8 mouse cellular contexts compared by ENCODE assay signal in genomic region chr2:11172831-11173414, GRCm38 (mm10). TPM values are rescaled to one million over a fixed set of nuclear protein-coding genes. Genes with fewer than 3 reads are reported as not detected.
A peak's percentile ranks its signal among the peaks of the same experiment; 100 is the strongest.
DNase-seq lines count a peak whose midpoint lies in the region; ATAC-seq lines count a peak whose summit lies in the region.

No protein-coding gene starts in this region.

- peak overlapping the region; percentile 88 for H3K4me2 ChIP-seq in heart, embryonic 14.5 days (ENCODE audit: low read length)
- peak overlapping the region; percentile 80 for H3K4me2 ChIP-seq in forebrain, embryonic 14.5 days (ENCODE audit: low read length)
- peak overlapping the region; percentile 90 for H3K4me2 ChIP-seq in midbrain, embryonic 14.5 days (ENCODE audit: low read length)

- H3K9ac ChIP-seq in heart, embryonic 14.5 days (ENCODE audit: low read length) = no peak overlapping the region
- no peak overlapping the region for H3K9ac ChIP-seq in forebrain, embryonic 14.5 days (ENCODE audit: low read length)
- no peak overlapping the region for H3K9ac ChIP-seq in midbrain, embryonic 14.5 days (replicated peaks; ENCODE audit: low read length)

- H3K27me3 ChIP-seq in heart, embryonic 14.5 days (ENCODE audit: control insufficient read depth, insufficient read depth, low read length) = 0 out of 2 replicates have a peak, but pooled peaks cover 4% of the 10 kb centered on the region
- peaks cover 38% of the 10 kb centered on the region; the same call in 1 of the 2 replicates for H3K27me3 ChIP-seq in forebrain, embryonic 14.5 days (replicated peaks; ENCODE audit: control insufficient read depth, insufficient read depth, low read length)
- peaks cover 12% of the 10 kb centered on the region for H3K27me3 ChIP-seq in midbrain, embryonic 14.5 days (ENCODE audit: control insufficient read depth, insufficient read depth, low read length)

- ATAC-seq in heart, embryonic 14.5 days (ENCODE audit: insufficient number of reproducible peaks, insufficient read depth, low FRiP score, low read depth) = no peak
- no peak for ATAC-seq in forebrain, embryonic 14.5 days
- ATAC-seq in midbrain, embryonic 14.5 days (ENCODE audit: low FRiP score, low TSS enrichment) = 0 out of 2 replicates have a peak, but pooled peaks have one; percentile 32

- WGBS in heart, embryonic 14.5 days = 18% methylated on average over 9 of the region's 9 CpGs
- 10% methylated on average over 9 of the region's 9 CpGs for WGBS in forebrain, embryonic 14.5 days
- 11% methylated on average over 9 of the region's 9 CpGs for WGBS in midbrain, embryonic 14.5 days

- H3K4me3 ChIP-seq in heart, embryonic 14.5 days (ENCODE audit: control insufficient read depth in 1 of 2, insufficient read depth in 1 of 2, low read depth in 1 of 2, low read length in 2 of 2) = peak overlapping the region in 1 of 2 experiments; percentile 52; a peak in 2 of 4 replicates
- H3K4me3 ChIP-seq in forebrain, embryonic 14.5 days (ENCODE audit: low read depth, low read length) = no peak overlapping the region
- peak overlapping the region; percentile 52 for H3K4me3 ChIP-seq in midbrain, embryonic 14.5 days (replicated peaks; ENCODE audit: low read depth, low read length)

- DNase-seq in heart, adult 9 months (ENCODE audit: low spot score in 2 of 2) = no peak
- DNase-seq in Muller cell, postnatal 12 days (ENCODE audit: inconsistent ontology term) = peak; percentile 51
- DNase-seq in forebrain, embryonic 14.5 days (ENCODE audit: low spot score) = no peak
- peak; percentile 17 to 22 for DNase-seq in kidney, postnatal 4 days
- DNase-seq in midbrain, embryonic 14.5 days = no peak
- DNase-seq in adrenal gland, postnatal 10 days = no peak
- no peak for DNase-seq in adipocyte (ENCODE audit: low spot score)

- H3K9me3 ChIP-seq in heart, embryonic 14.5 days (ENCODE audit: control insufficient read depth, low read length) = no peaks in the 10 kb centered on the region
- H3K9me3 ChIP-seq in forebrain, embryonic 14.5 days (replicated peaks; ENCODE audit: control insufficient read depth, low read length) = no peaks in the 10 kb centered on the region
- H3K9me3 ChIP-seq in midbrain, embryonic 14.5 days (ENCODE audit: control insufficient read depth, low read length) = no peaks in the 10 kb centered on the region

- no peaks in the 10 kb centered on the region for H3K4me1 ChIP-seq in heart, embryonic 14.5 days (ENCODE audit: control insufficient read depth in 2 of 2, insufficient read depth in 2 of 2, low read length in 2 of 2)
- peaks cover 2% of the 10 kb centered on the region; the same call in 1 of the 2 replicates for H3K4me1 ChIP-seq in forebrain, embryonic 14.5 days (ENCODE audit: control insufficient read depth, insufficient read depth, low read length)
- H3K4me1 ChIP-seq in midbrain, embryonic 14.5 days (ENCODE audit: control insufficient read depth, insufficient read depth, low read length) = 0 out of 2 replicates have a peak, but pooled peaks cover 8% of the 10 kb centered on the region

- H3K27ac ChIP-seq in heart, embryonic 14.5 days (replicated peaks in 1 of 2; ENCODE audit: control insufficient read depth in 1 of 2, insufficient read depth in 1 of 2, low read depth in 2 of 2, low read length in 2 of 2) = no peak overlapping the region
- no peak overlapping the region for H3K27ac ChIP-seq in forebrain, embryonic 14.5 days (ENCODE audit: low read depth, low read length)
- H3K27ac ChIP-seq in midbrain, embryonic 14.5 days (replicated peaks; ENCODE audit: low read depth, low read length) = no peak overlapping the region

- H3K36me3 ChIP-seq in heart, embryonic 14.5 days (ENCODE audit: control insufficient read depth, insufficient read depth, low read length) = no peaks in the 10 kb centered on the region
- H3K36me3 ChIP-seq in forebrain, embryonic 14.5 days (ENCODE audit: control insufficient read depth, insufficient read depth, low read length) = no peaks in the 10 kb centered on the region
- no peaks in the 10 kb centered on the region for H3K36me3 ChIP-seq in midbrain, embryonic 14.5 days (ENCODE audit: control insufficient read depth, insufficient read depth, low read length)

RNA-seq across cellular contexts. Expression of gene Prkcq, which starts 1.0 kb away (rescaled TPM):
- polyA plus RNA-seq in heart, embryonic 14.5 days (2014; fragmentation: Nextera tagmentation; extraction: Ambion mirVana) = 0.85 and 0.88 TPM in 2 replicates
- polyA plus RNA-seq in forebrain, embryonic 14.5 days (2014; fragmentation: Nextera tagmentation; extraction: Ambion mirVana) = 3.0 and 4.0 TPM in 2 replicates
- polyA plus RNA-seq in midbrain, embryonic 14.5 days (2014; fragmentation: Nextera tagmentation; extraction: Ambion mirVana) = 3.6 and 5.4 TPM in 2 replicates
- 1 to 10 TPM; 3.5 to 9.3 TPM for total RNA-seq in adrenal gland, postnatal 10 days (2021)

Comparison
In these comparisons a context has a peak if more than half of its experiments do, and no peak if none do; other contexts are left out.
1. DNase-seq: peak in Muller cell, postnatal 12 days (single experiment) and kidney, postnatal 4 days (2 of 2); none in heart, adult 9 months (0 of 2), forebrain, embryonic 14.5 days (single experiment), midbrain, embryonic 14.5 days (single experiment), adrenal gland, postnatal 10 days (single experiment) and adipocyte (single experiment).
2. Peak in every context shown above with its lines, with median percentiles within 50 percentile points of each other: H3K4me2 ChIP-seq.